Mouse (Mus musculus) liver, embryonic 14.5 days (tissue): ENCODE results near the gene Rita1. TPM values are rescaled to one million over a fixed set of nuclear protein-coding genes. Genes with fewer than 3 reads are reported as not detected.

ENCODE experiments used
- ATAC-seq: fragments of 200-750 bp; cut with Nextera tagmentation; 2 replicates; pipeline ENCODE4 v1.8.0; 2017; ENCODE audit warnings: moderate number of reproducible peaks, mild to moderate bottlenecking, moderate library complexity; ENCODE audit not compliant: insufficient read depth
- DNase-seq, 3 experiments: peaks; one replicate each; pipeline ENCODE4 v3.0.0-alpha.2; 2012 to 2013; ENCODE audit warnings: low read depth in 3 of 3, low spot score in 3 of 3
- H3K27ac ChIP-seq: fragments of 300-500 bp; sonication (generic); 2 replicates; pipeline ENCODE4 v1.5.1; 2014; ENCODE audit warnings: moderate library complexity, mild to moderate bottlenecking, control low read depth, inconsistent platforms
- H3K27me3 ChIP-seq: fragments of 300-500 bp; sonication (generic); 2 replicates; pipeline ENCODE4 v1.6.1; 2014; ENCODE audit warnings: mild to moderate bottlenecking, low read length, moderate library complexity; ENCODE audit not compliant: control insufficient read depth, insufficient read depth
- H3K36me3 ChIP-seq: fragments of 300-500 bp; sonication (generic); replicated peaks from 2 replicates; pipeline ENCODE4 v1.6.1; 2014; ENCODE audit warnings: low read depth; ENCODE audit not compliant: control insufficient read depth, insufficient read depth
- H3K4me1 ChIP-seq, 2 experiments: fragments of 200-500 bp in 1 of 2; fragments of 300-500 bp in 1 of 2; sonication (generic) in 1 of 2; replicated peaks; 2 replicates each; pipeline ENCODE4 v1.6.1; 2012 to 2014; ENCODE audit warnings: antibody characterized with exemption in 1 of 2, inconsistent platforms in 1 of 2, low read length in 1 of 2; ENCODE audit not compliant: control insufficient read depth in 2 of 2, insufficient read depth in 2 of 2
- H3K4me2 ChIP-seq: fragments of 300-500 bp; sonication (generic); 2 replicates; pipeline ENCODE4 v1.6.1; 2014; ENCODE audit warnings: low read depth, mild to moderate bottlenecking, control low read depth, moderate library complexity
- H3K4me3 ChIP-seq, 2 experiments: fragments of 200-500 bp in 1 of 2; fragments of 300-500 bp in 1 of 2; sonication (generic) in 1 of 2; 2 replicates each; pipeline ENCODE4 v1.5.1; 2012 to 2014; ENCODE audit warnings: low read depth in 2 of 2, low read length in 2 of 2, mild to moderate bottlenecking in 2 of 2, control low read depth in 1 of 2, inconsistent platforms in 1 of 2, moderate library complexity in 1 of 2; ENCODE audit not compliant: insufficient read depth in 1 of 2
- H3K9ac ChIP-seq: fragments of 300-500 bp; sonication (generic); replicated peaks from 2 replicates; pipeline ENCODE4 v1.6.1; 2014; ENCODE audit warnings: mild to moderate bottlenecking, control low read depth, moderate library complexity
- H3K9me3 ChIP-seq: fragments of 300-500 bp; sonication (generic); 2 replicates; pipeline ENCODE4 v1.6.1; 2016; ENCODE audit warnings: low read length, mixed read lengths; ENCODE audit not compliant: control insufficient read depth
- CTCF ChIP-seq: IDR thresholded peaks from 2 replicates; pipeline ENCODE4 v1.5.1; 2016; ENCODE audit warnings: antibody characterized with exemption, low read depth, control low read depth
- EP300 ChIP-seq: IDR thresholded peaks from 2 replicates; pipeline ENCODE4 v1.6.1; 2016; ENCODE audit warnings: antibody characterized with exemption, low read depth
- WGBS: fragments of 180-500 bp; shearing (Covaris S2); extraction: QIAGEN DNeasy Blood & Tissue Kit; methylation state at CpG from one replicate; pipeline ENCODE4 v1.1.7; 2014; ENCODE audit not compliant: insufficient replicate concordance; 5-methylcytosine and 5-hydroxymethylcytosine counted together
- polyA plus RNA-seq, 2 experiments: library from polyadenylated mRNA; depleted of rRNA in 1 of 2; stranded (reverse) in 1 of 2; unstranded in 1 of 2; fragments of >200 nt; fragmentation: Nextera tagmentation in 1 of 2; extraction: Ambion mirVana in 1 of 2; gene quantifications; 2 replicates each; pipeline versions ENCODE4 v1.2.1 to v1.2.3; 2012 to 2014

Rita1 gene
- polyA plus RNA-seq, 2 experiments: 2.1 to 5.2 TPM

GRCm38 (mm10) chr5:120594485-120594884 is 17.9 kb downstream of the Rita1 start:
- TF ChIP-seq EP300: no peak
- no peak for TF ChIP-seq CTCF
- 83% methylated on average over 6 of the region's 6 CpGs for WGBS
- no peak overlapping the region for H3K27ac ChIP-seq
- DNase-seq (no peak), ATAC-seq (no peak)
- no peaks in the 10 kb centered on the region for H3K27me3 ChIP-seq
- H3K36me3 ChIP-seq: no peaks in the 10 kb centered on the region
- peaks cover 3% of the 10 kb centered on the region for H3K9me3 ChIP-seq
- no peak overlapping the region for H3K9ac ChIP-seq
- H3K4me1 ChIP-seq: peaks cover 10 to 17% of the 10 kb centered on the region in 2 experiments
- no peak overlapping the region for H3K4me2 ChIP-seq
- H3K4me3 ChIP-seq: no peak overlapping the region

- WGBS: 63% methylated on average over 7 of the region's 7 CpGs
- Histone ChIP-seq H3K27me3 (no peaks in the 10 kb centered on the region), H3K36me3 (no peaks in the 10 kb centered on the region), H3K4me1 (peaks cover 6 to 14% of the 10 kb centered on the region in 2 experiments), H3K27ac (no peak overlapping the region), H3K9me3 (peaks cover 3% of the 10 kb centered on the region), H3K9ac (no peak overlapping the region), H3K4me3 (no peak overlapping the region), H3K4me2 (no peak overlapping the region)
- no peak for ATAC-seq
- TF ChIP-seq CTCF (peak; percentile 78), EP300 (no peak)
- DNase-seq: no peak
These were observed 20.2 kb downstream of the Rita1 start for GRCm38 (mm10) chr5:120592141-120592540.

- Histone ChIP-seq H3K27me3 (no peaks in the 10 kb centered on the region), H3K4me1 (peaks cover 16 to 28% of the 10 kb centered on the region in 2 experiments), H3K9ac (no peak overlapping the region), H3K27ac (no peak overlapping the region), H3K4me2 (no peak overlapping the region), H3K36me3 (no peaks in the 10 kb centered on the region), H3K4me3 (no peak overlapping the region), H3K9me3 (peaks cover 3% of the 10 kb centered on the region)
- WGBS: 65% methylated on average over 16 of the region's 16 CpGs
- ATAC-seq (no peak), DNase-seq (no peak)
- no peak for TF ChIP-seq EP300
- TF ChIP-seq CTCF: peak; percentile 80
These were observed 21.9 kb downstream of the Rita1 start for GRCm38 (mm10) chr5:120590356-120591010.

GRCm38 (mm10) chr5:120588569-120589094 is 23.8 kb downstream of the Rita1 start, which contains the start of the genes Tpcn1 and Iqcd:
Gene Tpcn1, minus strand, starts transcription at chr5:120588673.
Gene Iqcd, plus strand, starts transcription at chr5:120589016.
- H3K4me2 ChIP-seq: peak within 1 kb of the TSS; percentile 95
- TF ChIP-seq EP300 (peak; percentile 50; the same call in 1 of the 2 replicates), CTCF (peak; percentile 35)
- ATAC-seq (peak; percentile 91), DNase-seq (peak; percentile 98 to 99 (median 99))
- peaks cover 19 to 32% of the 10 kb centered on the region in 2 experiments for H3K4me1 ChIP-seq
- no peaks in the 10 kb centered on the region for H3K27me3 ChIP-seq
- peaks cover 16% of the 10 kb centered on the region for H3K36me3 ChIP-seq
- H3K9ac ChIP-seq: peak within 1 kb of the TSS; percentile 96
- peak within 1 kb of the TSS; percentile 97 for H3K27ac ChIP-seq
- H3K4me3 ChIP-seq: peak within 1 kb of the TSS; percentile 84 to 90
- H3K9me3 ChIP-seq: peaks cover 3% of the 10 kb centered on the region
- under 1% methylated on average over 35 of the region's 35 CpGs for WGBS

GRCm38 (mm10) chr5:120587940-120588568 is 24.3 kb downstream of the Rita1 start:
- Histone ChIP-seq H3K9ac (peak overlapping the region; percentile 96), H3K9me3 (peaks cover 3% of the 10 kb centered on the region), H3K36me3 (peaks cover 22% of the 10 kb centered on the region), H3K27me3 (no peaks in the 10 kb centered on the region), H3K4me1 (peaks cover 19 to 32% of the 10 kb centered on the region in 2 experiments), H3K4me2 (peak overlapping the region; percentile 95), H3K27ac (peak overlapping the region; percentile 97), H3K4me3 (peak overlapping the region; percentile 84 to 90)
- TF ChIP-seq EP300 (no peak; the same call in 1 of the 2 replicates), CTCF (no peak)
- WGBS: under 1% methylated on average over 29 of the region's 29 CpGs
- ATAC-seq (peak; percentile 53), DNase-seq (no peak)
